Mouse (Mus musculus) layer of hippocampus, adult 8-10 months (tissue): ENCODE measurements around the gene Plce1. TPM values are rescaled to one million over a fixed set of nuclear protein-coding genes. Genes with fewer than 3 reads are reported as not detected.

Experiments used
- DNase-seq, 2 experiments: peaks; one replicate each; pipeline ENCODE4 v3.0.0; 2022; ENCODE audit warnings: low spot score in 2 of 2
- total RNA-seq, 4 experiments: library from RNA; stranded (reverse); gene quantifications; 2 replicates each; pipeline ENCODE4 v1.2.4; 2022

The Plce1 gene
- total RNA-seq, result 10 to 100 TPM; 10.8 to 20.5 (median 16.3) TPM

DNA sequence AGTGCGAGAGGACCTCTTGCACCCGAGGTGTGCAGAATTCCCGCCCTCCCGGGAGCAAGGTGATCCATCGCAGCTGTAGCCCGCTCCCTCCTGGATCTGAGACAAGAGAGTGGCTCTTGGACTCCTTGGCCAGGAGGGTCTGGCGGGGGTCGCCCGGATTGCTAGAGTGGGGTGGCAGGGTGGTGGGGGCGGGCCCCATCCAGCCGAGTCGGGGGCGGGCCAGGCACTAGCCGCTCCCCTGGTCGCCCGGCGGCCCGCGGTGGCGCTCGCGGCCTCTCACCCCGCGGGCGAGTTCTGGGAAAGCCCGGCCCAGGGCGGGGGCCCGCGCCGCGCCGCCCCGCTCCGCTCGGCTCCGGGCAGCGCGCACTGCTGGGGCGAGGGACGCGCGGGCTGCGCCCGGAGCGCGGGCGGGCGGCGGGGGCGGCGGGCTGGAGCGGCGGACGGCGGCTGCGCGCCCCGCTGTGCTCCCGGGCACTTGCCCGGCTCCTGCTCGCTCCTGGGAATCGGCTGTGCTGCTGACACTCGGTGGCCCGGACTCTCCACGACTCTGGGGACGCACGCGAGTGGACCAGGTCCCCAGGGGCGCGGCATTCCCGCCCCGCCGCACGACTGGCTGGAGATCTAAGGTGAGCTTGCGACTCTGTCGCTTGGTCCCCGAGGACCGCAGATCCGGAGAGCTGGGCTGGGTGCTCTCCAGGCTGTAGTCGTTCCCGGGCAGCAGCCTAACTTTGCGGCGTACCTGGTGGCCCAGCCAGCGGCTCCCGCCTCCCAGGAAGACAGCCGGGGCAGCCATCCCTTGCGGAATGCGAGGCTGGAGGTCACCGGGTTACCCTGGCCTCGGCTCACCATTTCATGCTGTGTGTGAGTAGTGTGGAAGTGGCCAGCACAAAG lies at the start of gene Plce1:
Plce1 (plus strand) TSS at position 379 of the 891 bp plus-strand sequence.
- DNase-seq, result no peak

- no peak for DNase-seq
Observed at GRCm38 (mm10) chr19:38431326-38431725, 49.6 kb upstream of the Plce1 start.

GRCm38 (mm10) chr19:38432021-38432420 lies 48.9 kb upstream of the Plce1 start:
- no peak for DNase-seq

- peak; percentile 14 to 41 for DNase-seq
Observed at GRCm38 (mm10) chr19:38433381-38433780, 47.5 kb upstream of the Plce1 start.

DNA sequence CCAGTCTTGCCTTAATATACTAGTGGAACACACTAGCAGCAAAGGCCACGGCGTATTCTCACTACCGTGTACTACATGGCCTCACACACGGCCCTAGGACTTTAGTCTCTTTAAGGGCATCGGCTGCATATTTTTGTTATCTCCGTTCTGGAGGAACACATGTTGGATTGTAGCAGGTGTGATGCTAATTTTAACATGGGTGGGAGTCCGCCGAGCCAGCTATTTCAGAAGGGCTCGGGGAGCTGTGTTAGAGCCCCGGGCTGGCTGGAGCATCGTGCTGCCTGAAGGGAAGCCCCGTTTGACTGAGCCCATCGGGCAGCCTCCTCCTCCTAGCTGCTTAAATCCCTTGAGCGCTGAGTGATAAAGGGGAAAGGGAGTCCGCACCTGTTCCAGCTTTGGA lies 45.7 kb upstream of the Plce1 start:
- peak in 1 of 2 experiments; percentile 11 for DNase-seq

DNA sequence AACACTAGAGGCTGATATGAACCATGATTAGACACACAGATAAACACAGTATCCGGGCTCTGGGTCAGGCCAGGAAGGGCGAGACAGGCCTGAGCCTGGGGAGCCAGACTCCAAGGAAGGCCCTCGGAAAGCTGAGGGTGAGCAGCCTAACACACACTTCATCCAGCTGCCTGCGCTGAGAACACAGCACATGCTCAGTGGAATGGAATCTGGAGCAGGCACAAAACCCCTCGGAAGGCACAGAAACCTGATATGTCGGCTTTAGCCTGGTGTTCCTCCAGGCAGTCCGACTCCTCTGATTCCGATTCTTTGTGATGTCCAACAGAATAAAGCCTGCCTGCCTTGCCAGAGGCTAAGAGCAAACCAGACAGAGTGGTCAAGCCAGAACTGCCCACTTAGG lies 39.0 kb upstream of the Plce1 start:
- no peak for DNase-seq

- no peak for DNase-seq
Observed at GRCm38 (mm10) chr19:38445758-38446157, 35.2 kb upstream of the Plce1 start.

- no peak for DNase-seq
Observed at GRCm38 (mm10) chr19:38455228-38455627, 25.7 kb upstream of the Plce1 start.

- no peak for DNase-seq
Observed at GRCm38 (mm10) chr19:38458996-38459395, 21.9 kb upstream of the Plce1 start.

GRCm38 (mm10) chr19:38460696-38461095 lies 20.2 kb upstream of the Plce1 start:
- DNase-seq, result peak in 1 of 2 experiments; percentile 7

GRCm38 (mm10) chr19:38470257-38470893 lies 10.5 kb upstream of the Plce1 start:
- no peak for DNase-seq

DNA sequence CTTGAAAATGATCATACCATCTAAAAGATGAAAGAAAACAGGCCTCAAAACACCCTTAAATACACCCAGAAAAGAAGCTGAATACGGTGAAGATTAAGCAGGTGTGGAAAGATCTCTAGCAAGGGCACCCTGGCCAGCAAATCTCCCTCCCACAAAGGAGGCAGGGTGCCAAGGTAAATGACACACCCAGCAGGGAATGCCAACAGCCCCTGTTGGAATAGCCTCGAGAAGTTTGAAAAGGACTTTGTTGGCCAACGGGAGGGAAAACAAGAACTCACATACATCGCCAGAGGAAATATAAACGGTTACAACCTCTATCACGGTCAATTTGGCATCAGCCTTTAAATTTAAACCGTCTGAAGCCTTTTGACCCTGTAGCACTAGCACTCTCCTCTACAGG lies 5.5 kb upstream of the Plce1 start:
- DNase-seq, result no peak

GRCm38 (mm10) chr19:38478286-38478685 lies 2.6 kb upstream of the Plce1 start:
- no peak for DNase-seq

- DNase-seq, result no peak
Observed at GRCm38 (mm10) chr19:38478948-38479347, 2.0 kb upstream of the Plce1 start.

GRCm38 (mm10) chr19:38479473-38479872 lies 1.4 kb upstream of the Plce1 start:
- DNase-seq, result no peak

- DNase-seq, result no peak
Observed at GRCm38 (mm10) chr19:38480156-38480720, 671 bp upstream of the Plce1 start.

- DNase-seq, result no peak
Observed at GRCm38 (mm10) chr19:38481906-38482305, 997 bp downstream of the Plce1 start.

- no peak for DNase-seq
Observed at GRCm38 (mm10) chr19:38482406-38483181, 1.7 kb downstream of the Plce1 start.

GRCm38 (mm10) chr19:38485779-38486555 lies 5.1 kb downstream of the Plce1 start:
- no peak for DNase-seq

DNA sequence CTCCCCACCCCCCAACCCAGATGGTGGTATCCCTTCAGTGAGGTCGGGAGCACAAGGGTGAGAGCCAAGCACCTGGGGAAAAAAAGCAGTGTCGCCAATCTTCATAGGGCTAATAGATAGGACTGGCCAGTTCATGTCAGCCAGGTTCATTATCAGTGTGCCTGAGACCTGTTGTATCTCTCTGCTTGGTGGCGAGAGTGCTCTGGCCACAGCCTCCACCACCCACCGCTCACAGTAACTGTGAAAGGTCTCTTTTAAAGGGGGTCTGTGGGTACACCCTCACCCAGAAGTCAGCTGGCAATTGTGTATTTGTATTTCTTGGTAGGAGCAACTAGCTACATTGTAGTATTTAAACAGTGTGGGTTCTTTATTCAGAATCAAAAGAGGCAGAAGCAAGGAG lies 6.6 kb downstream of the Plce1 start:
- DNase-seq, result no peak
